Mouse (Mus musculus) neutrophil, adult 5-6 weeks (primary cell): ENCODE results near the gene Spin4. TPM values are rescaled to one million over a fixed set of nuclear protein-coding genes. Genes with fewer than 3 reads are reported as not detected.

ENCODE experiments used
- ATAC-seq: fragments of 151-379, 151-347 bp; 2 replicates; pipeline ENCODE4 v1.8.0; 2017; ENCODE audit warnings: mild to moderate bottlenecking, moderate TSS enrichment; ENCODE audit not compliant: insufficient number of reproducible peaks, poor library complexity, low FRiP score, severe bottlenecking; ENCODE audit errors: extremely low read depth
- total RNA-seq: library from RNA; stranded (forward); fragments of 200-1000 nt; gene quantifications from 2 replicates; pipeline ENCODE4 v1.2.3, GENCODE M21; 2017

Spin4 gene
- not detected in 2 replicates for total RNA-seq

DNA sequence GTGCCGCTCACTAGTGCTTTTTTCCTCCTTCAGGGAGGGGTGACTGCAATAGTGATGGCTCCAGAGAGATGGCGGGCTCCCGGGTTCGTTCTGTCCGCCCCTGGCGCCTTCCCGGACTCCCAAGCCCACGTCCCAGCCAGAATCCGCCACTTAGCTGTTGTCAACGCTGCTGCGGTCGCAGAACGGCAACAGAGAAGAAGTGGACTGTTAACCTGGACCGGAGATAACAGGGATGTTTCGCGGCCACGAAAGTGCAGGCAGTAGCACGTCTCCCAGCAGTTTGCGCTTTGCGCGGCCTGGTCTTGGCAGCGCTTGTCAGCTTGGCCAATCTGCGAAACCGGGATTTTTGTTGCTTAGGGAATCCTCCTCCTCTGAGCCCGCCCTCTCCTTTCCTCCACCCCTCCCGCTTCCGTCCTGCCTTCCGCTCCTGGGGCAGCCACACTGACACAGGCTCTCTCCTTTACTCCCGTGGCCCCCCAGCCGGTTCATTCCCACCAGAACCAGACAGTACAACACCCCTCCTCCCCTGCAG is at the start of gene Spin4:
Gene Spin4, minus strand, starts transcription at position 322 of the 532 bp plus-strand sequence.
- ATAC-seq = no peak

DNA sequence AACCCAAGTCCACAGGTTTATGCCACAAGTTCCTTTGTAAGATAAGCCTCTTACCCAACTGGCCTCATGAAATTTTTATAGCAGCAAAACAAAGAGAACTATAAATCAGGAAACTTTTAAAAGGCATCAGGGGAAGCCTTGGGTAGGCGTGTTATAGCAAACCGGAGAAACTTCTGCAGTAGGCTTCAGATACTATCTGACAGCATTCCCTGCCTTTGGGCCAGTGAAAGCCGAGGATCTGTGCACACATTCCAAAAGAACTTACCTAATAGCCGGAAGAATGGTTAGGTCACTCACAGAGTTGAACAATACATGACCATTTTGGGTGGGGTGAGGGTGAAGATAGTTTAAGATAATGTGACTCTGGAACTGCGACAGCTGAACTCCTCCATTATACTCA is 1.4 kb upstream of the Spin4 start:
- no peak for ATAC-seq

DNA sequence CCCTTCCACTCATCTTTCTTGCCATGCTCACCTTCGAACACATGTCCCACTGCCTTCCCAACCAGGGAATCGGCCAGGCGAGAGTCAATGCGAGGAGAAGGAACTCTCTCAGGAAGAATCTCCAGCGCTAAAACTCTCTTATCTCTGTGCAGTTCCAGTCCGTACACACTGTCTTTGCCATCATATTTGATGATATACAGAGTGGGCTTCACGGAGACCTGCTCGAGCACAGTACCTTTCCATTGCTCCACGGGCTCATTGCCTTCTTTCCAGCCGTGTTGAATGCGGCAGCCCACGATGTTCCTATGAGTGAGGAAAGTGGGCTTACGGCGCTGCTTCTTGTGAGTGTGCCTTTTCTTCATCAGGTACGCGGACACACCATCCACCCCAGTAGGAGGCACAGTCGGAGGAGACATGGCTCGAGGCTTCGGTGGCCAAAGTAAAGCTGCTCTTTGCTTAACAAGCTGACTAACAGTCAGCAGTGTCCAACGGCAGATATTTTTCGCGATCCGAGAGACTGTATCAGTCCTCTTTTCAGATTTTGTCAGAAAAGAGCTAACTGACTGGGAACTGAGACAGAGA is 612 bp downstream of the Spin4 start:
- ATAC-seq = no peak

DNA sequence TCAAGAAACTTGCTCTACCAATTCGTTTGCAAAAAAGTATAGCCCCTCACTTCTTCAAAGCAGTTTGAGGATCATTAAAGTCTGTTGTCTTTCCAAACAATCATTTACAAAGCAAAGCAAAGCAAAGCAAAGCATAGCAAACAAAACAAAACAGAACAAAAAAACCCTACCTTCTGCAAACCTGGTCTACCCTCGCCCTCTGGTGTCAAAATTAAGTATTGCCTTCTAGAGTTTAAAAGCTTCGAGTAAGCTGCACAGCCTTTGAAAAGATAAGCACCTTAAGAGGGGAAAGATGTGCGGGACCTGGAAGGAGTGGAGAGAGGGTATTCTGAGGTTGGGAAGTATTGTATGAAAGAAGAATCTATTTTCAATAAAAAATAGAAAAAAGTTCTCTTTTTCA is 14.4 kb downstream of the Spin4 start:
- no peak for ATAC-seq

DNA sequence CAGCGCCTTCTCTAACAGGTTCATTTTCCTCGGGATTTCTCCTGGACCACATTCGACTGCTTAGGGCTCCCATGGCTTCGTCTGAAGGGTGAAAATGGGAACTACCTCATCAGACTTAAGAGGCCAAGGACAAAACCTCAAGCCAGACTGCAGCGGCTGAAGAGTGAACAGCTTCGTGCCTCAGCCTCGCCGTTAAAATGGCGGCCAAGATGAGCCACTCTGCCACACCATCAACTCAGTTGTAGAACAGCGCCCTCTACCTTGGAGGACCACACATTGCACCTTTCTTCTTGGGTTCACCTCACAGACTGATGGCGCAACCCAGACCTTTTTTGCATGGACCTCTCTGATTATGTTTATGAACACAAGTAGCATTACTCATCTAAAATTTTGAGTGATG is 27.6 kb downstream of the Spin4 start:
- ATAC-seq = no peak

DNA sequence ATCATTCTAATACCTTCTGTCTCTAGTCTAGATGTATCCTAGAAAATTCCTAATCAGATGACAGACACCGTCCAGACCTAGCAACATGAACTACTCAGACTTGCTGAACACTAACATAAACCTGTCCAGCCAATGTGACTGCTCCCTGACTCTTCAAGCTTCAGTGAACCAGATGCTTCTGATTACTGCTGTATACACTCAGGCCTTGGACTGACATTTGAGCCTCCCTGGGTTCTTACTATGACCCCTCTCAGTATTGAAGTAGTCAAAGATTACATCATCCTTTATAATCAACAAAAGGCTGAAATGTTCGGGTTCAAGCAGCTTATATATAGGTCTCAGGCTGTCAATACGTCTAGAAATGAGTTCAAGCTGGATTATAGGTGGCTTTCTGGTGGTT is 32.4 kb downstream of the Spin4 start:
- no peak for ATAC-seq

DNA sequence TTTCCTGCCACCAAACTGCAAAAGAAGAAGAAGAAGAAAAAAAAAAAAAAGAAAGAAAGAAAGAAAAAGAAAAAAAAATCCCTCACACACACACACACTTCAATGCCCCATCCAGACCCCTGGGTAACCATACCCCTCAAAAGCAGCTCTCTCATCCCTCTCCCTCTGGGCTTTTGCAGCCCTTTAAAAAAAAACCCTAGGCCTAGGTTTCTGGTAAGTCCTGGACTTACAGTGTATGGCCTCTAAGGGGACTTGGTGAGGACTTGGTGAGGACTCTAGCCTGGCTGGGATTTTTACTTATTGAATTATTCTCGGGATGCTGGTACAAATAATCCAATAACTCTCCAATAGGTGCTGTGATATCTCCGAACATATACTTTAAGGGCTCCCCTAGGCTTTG is 35.6 kb downstream of the Spin4 start:
- no peak for ATAC-seq

DNA sequence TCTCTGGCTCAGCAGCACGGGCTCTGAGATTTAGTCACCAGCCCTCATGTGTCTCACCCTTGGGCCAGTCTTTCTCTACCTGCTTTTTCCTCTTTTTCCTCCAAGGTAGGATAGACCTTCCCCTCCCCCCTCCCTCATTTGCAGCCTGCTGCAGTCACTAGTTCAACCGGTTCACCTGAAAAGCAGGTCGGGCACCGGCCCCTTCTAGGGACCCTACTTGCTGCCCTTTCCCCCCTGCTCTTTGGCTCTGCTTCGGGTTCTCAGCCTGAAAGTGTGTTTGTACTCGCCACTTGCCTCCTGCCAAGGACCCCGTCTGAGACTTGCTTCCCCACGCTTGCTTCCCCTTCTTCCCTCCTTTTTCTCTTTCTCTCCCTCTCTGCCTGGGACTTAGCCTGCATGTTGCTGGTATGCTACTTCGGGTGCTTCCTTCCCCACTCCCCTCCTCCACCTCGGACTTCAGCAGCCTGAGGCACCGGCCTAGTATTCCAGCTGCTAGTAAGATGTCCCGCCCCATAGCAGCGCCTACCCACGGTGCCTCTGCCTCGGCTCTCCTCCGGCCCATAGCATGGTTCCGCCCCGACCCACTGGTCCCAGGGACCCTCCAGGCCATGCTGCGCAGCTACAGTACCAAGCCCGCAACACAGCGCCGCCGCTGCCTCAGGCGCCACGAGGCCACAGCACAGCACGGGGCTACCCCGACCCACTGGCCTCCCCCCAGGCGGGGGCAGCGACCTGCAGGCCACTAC is 36.2 kb downstream of the Spin4 start:
- ATAC-seq = no peak

Other genes with a start within 250 kb of the Spin4 start
- 0.23 and 0.25 TPM in 2 replicates for gene Arhgef9, start 170.2 kb upstream of the Spin4 start, total RNA-seq